Mouse (Mus musculus): ENCODE measurements around the gene Kif17. TPM values are rescaled to one million over a fixed set of nuclear protein-coding genes. Genes with fewer than 3 reads are reported as not detected.
A peak's percentile ranks its signal among the peaks of the same experiment; 100 is the strongest.

Gene Kif17
- total and polyA plus RNA-seq, 3 experiments = 0.16 TPM; not detected in 1

DNA sequence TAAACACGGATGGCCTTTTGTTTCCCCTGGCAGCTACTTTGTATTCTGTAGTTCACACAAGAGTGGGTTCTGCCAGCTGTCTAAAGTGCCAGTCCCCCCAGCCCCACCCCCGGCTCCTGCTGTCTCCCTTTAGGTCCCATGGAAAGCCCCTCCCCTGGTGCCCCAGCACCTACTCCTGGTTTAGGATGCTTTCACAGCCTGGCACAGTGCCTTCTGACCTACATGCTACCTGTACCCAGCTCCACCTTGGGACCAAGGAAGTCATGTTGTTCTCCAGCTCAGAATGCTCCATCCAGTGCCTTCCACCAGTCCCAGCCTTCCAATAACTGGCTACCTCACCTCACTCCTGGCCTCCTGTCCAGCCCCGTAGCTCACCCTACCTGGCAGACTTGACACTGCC lies 56.8 kb downstream of the Kif17 start:
- H3K4me3 ChIP-seq (ENCODE audit: low read depth, low read length) = no peak overlapping the region
- H3K4me1 ChIP-seq (ENCODE audit: insufficient read depth, low read depth, low read length) = peaks cover 45% of the 10 kb centered on the region
- H3K36me3 ChIP-seq (replicated peaks) = peaks cover 69% of the 10 kb centered on the region
- DNase-seq (ENCODE audit: low spot score) (no peak), ATAC-seq (ENCODE audit: extremely low read depth, insufficient number of reproducible peaks, low FRiP score, poor library complexity, severe bottlenecking) (no peak)
- no peak for TF ChIP-seq POLR2AphosphoS5 (IDR thresholded peaks at IDR 0.05; ENCODE audit: insufficient replicate concordance, low read depth, low read length)
- no peak for TF ChIP-seq TAL1 (conservative IDR thresholded peaks at IDR 0.05; ENCODE audit: low read depth, low read length)
- TF ChIP-seq GATA2 (IDR thresholded peaks at IDR 0.05; ENCODE audit: borderline replicate concordance, low read depth, low read length) = no peak
- TF ChIP-seq CTCF (IDR thresholded peaks at IDR 0.05; ENCODE audit: low read depth, low read length) = no peak
- TF ChIP-seq GATA1 (IDR thresholded peaks at IDR 0.05; ENCODE audit: borderline replicate concordance, low read length) = no peak
- H3K9me3 ChIP-seq (replicated peaks) = no peaks in the 10 kb centered on the region
- H3K27me3 ChIP-seq (ENCODE audit: insufficient read depth, low read length) = no peaks in the 10 kb centered on the region

DNA sequence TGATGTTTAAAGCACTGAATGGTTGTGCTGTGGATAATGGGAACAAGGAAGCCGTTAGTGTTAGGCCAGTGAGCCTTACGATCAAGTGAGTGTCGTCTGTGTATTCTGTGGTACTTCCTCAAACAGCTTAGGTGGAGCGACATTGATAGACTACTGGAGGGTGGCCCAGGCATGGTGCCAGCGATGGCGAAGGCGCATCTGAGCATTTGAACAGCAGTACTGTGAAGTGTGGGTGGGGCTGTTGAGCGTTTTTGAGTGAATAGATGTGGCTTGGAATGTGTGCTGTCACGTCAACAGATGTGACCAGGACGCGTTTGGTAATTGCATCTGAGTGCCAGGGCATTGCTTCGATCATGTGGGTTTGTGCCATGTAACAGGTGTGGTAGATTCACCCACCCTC lies 57.5 kb downstream of the Kif17 start:
- Histone ChIP-seq H3K9me3 (replicated peaks) (no peaks in the 10 kb centered on the region), H3K4me1 (ENCODE audit: insufficient read depth, low read depth, low read length) (peaks cover 41% of the 10 kb centered on the region), H3K4me3 (ENCODE audit: low read depth, low read length) (no peak overlapping the region), H3K36me3 (replicated peaks) (peaks cover 72% of the 10 kb centered on the region), H3K27me3 (ENCODE audit: insufficient read depth, low read length) (no peaks in the 10 kb centered on the region)
- peak; percentile 39 for DNase-seq (ENCODE audit: low spot score)
- no peak for ATAC-seq (ENCODE audit: extremely low read depth, insufficient number of reproducible peaks, low FRiP score, poor library complexity, severe bottlenecking)
- TF ChIP-seq GATA2 (IDR thresholded peaks at IDR 0.05; ENCODE audit: borderline replicate concordance, low read depth, low read length) = no peak
- TF ChIP-seq TAL1 (conservative IDR thresholded peaks at IDR 0.05; ENCODE audit: low read depth, low read length) = no peak
- TF ChIP-seq POLR2AphosphoS5 (IDR thresholded peaks at IDR 0.05; ENCODE audit: insufficient replicate concordance, low read depth, low read length) = no peak
- no peak for TF ChIP-seq GATA1 (IDR thresholded peaks at IDR 0.05; ENCODE audit: borderline replicate concordance, low read length)
- TF ChIP-seq CTCF (IDR thresholded peaks at IDR 0.05; ENCODE audit: low read depth, low read length) = no peak

DNA sequence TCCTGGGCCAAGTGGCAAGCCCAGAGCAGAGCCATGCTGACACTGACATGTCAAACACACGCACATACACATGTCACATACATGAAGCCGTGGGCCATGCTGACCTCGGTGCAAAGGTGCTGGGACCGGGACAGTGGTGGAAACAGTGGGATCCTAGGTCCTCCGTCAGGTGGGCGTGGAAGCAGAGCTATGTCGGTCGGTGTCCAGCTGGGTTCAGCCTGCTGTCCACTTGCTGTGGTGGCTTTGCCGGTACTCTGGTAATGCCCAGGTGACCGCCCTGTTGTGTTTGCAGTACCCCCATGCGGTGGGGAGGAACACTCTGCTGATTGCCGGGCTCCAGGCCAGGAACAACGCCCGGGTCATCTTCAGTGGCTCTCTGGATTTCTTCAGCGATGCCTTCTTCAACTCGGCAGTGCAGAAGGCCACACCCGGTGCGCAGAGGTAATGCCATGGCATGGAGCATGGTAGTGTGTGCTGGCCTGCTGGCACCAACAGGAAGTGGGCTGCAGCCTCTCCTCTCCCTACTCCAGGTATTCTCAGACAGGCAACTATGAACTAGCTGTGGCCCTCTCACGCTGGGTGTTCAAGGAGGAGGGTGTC lies 60.2 kb downstream of the Kif17 start:
- no peak for TF ChIP-seq TAL1 (conservative IDR thresholded peaks at IDR 0.05; ENCODE audit: low read depth, low read length)
- no peak overlapping the region for H3K4me3 ChIP-seq (ENCODE audit: low read depth, low read length)
- DNase-seq (ENCODE audit: low spot score) (no peak), ATAC-seq (ENCODE audit: extremely low read depth, insufficient number of reproducible peaks, low FRiP score, poor library complexity, severe bottlenecking) (no peak)
- H3K9me3 ChIP-seq (replicated peaks) = no peaks in the 10 kb centered on the region
- H3K4me1 ChIP-seq (ENCODE audit: insufficient read depth, low read depth, low read length) = peaks cover 25% of the 10 kb centered on the region
- H3K36me3 ChIP-seq (replicated peaks) = peaks cover 95% of the 10 kb centered on the region
- H3K27me3 ChIP-seq (ENCODE audit: insufficient read depth, low read length) = no peaks in the 10 kb centered on the region

DNA sequence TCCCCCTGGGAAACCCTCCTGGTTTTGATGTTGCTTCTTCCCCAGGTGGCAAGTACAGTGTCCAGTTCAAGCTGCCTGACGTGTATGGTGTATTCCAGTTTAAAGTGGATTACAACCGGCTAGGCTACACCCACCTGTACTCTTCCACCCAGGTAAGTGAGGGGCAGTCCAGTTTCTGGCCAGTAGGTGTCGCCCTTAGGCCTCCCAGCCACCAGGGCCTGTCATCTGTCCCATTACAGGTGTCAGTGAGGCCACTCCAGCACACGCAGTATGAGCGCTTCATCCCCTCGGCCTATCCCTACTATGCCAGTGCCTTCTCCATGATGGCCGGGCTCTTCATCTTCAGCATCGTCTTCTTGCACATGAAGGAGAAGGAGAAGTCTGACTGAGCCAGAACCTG lies 61.4 kb downstream of the Kif17 start:
- Histone ChIP-seq H3K9me3 (replicated peaks) (no peaks in the 10 kb centered on the region), H3K4me3 (ENCODE audit: low read depth, low read length) (no peak overlapping the region), H3K27me3 (ENCODE audit: insufficient read depth, low read length) (no peaks in the 10 kb centered on the region), H3K36me3 (replicated peaks) (peaks cover 97% of the 10 kb centered on the region), H3K4me1 (ENCODE audit: insufficient read depth, low read depth, low read length) (peaks cover 15% of the 10 kb centered on the region)
- DNase-seq (ENCODE audit: low spot score) (peak; percentile 51), ATAC-seq (ENCODE audit: extremely low read depth, insufficient number of reproducible peaks, low FRiP score, poor library complexity, severe bottlenecking) (peak; percentile 42; the same call in 1 of the 2 replicates)
- TF ChIP-seq GATA2 (IDR thresholded peaks at IDR 0.05; ENCODE audit: borderline replicate concordance, low read depth, low read length) (no peak), POLR2AphosphoS5 (IDR thresholded peaks at IDR 0.05; ENCODE audit: insufficient replicate concordance, low read depth, low read length) (no peak), CTCF (IDR thresholded peaks at IDR 0.05; ENCODE audit: low read depth, low read length) (peak; percentile 90), GATA1 (IDR thresholded peaks at IDR 0.05; ENCODE audit: borderline replicate concordance, low read length) (no peak)

DNA sequence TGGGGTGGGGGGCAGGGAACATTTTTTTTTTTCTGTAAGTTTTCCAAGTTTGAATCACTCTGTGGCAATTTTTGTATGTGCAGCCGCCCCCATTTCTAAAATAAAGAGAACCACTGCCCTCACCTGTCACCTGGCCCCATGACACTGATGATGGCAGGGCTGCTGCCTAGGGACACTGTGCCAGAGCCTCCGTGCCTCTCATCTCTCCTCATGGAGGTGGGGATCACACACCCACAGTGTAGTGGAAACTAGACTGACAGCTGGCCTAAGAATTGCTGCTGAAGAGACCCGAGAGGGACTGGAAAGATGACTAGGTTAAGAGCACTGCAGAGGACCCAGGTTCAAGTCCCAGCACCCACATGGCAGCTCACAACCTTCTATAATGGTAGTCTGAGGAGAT lies 61.9 kb downstream of the Kif17 start:
- Histone ChIP-seq H3K4me3 (ENCODE audit: low read depth, low read length) (no peak overlapping the region), H3K4me1 (ENCODE audit: insufficient read depth, low read depth, low read length) (peaks cover 10% of the 10 kb centered on the region), H3K27me3 (ENCODE audit: insufficient read depth, low read length) (no peaks in the 10 kb centered on the region), H3K36me3 (replicated peaks) (peaks cover 96% of the 10 kb centered on the region), H3K9me3 (replicated peaks) (no peaks in the 10 kb centered on the region)
- DNase-seq (ENCODE audit: low spot score) (no peak), ATAC-seq (ENCODE audit: extremely low read depth, insufficient number of reproducible peaks, low FRiP score, poor library complexity, severe bottlenecking) (no peak)
- no peak for TF ChIP-seq POLR2AphosphoS5 (IDR thresholded peaks at IDR 0.05; ENCODE audit: insufficient replicate concordance, low read depth, low read length)

DNA sequence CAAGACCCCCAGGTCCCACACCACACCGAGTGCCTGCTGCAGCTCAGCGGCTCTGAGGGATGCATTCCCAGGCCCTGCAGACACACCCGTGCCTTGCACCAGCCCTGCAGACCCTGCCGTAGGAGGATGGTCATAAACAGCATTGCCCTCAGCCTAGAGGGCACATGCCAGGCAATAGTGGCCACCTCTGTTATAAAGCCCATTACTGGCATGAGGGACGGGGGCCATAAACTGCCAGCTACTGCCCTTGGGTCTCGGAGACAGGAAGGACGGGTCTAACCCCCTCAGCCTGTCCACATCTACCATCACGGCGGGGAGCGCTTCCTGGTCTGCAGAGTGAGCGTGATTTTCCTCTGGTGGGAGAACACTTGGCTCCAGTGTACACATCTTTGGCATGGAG lies 62.8 kb downstream of the Kif17 start:
- Histone ChIP-seq H3K9me3 (replicated peaks) (no peaks in the 10 kb centered on the region), H3K4me1 (ENCODE audit: insufficient read depth, low read depth, low read length) (peaks cover 1% of the 10 kb centered on the region; the same call in 1 of the 2 replicates), H3K36me3 (replicated peaks) (peaks cover 96% of the 10 kb centered on the region), H3K4me3 (ENCODE audit: low read depth, low read length) (no peak overlapping the region), H3K27me3 (ENCODE audit: insufficient read depth, low read length) (no peaks in the 10 kb centered on the region)
- DNase-seq (ENCODE audit: low spot score) (no peak), ATAC-seq (ENCODE audit: extremely low read depth, insufficient number of reproducible peaks, low FRiP score, poor library complexity, severe bottlenecking) (no peak)
- TF ChIP-seq TAL1 (conservative IDR thresholded peaks at IDR 0.05; ENCODE audit: low read depth, low read length) (no peak), POLR2AphosphoS5 (IDR thresholded peaks at IDR 0.05; ENCODE audit: insufficient replicate concordance, low read depth, low read length) (no peak), CTCF (IDR thresholded peaks at IDR 0.05; ENCODE audit: low read depth, low read length) (no peak), GATA2 (IDR thresholded peaks at IDR 0.05; ENCODE audit: borderline replicate concordance, low read depth, low read length) (no peak), GATA1 (IDR thresholded peaks at IDR 0.05; ENCODE audit: borderline replicate concordance, low read length) (no peak)

DNA sequence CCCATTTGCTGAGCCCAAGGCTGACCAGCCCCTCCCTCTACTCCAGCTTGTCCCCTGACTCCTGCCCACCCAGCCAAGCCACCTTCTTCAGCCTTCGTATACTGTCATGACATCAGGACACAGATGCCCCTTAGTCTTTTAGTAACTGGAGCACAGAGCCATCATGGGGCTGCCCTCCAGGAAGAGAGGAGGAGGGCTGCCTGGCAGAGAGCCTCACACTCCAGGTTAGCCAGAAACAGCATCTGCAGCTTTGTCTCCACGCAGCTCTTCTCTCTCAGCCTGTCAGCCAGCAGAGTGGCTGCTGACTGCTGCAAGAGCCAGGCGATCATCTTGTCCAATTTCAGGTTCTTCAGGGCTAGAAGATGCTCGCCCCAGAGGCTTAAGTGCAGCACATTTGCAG lies 63.6 kb downstream of the Kif17 start:
- DNase-seq (ENCODE audit: low spot score) (no peak), ATAC-seq (ENCODE audit: extremely low read depth, insufficient number of reproducible peaks, low FRiP score, poor library complexity, severe bottlenecking) (no peak)
- Histone ChIP-seq H3K4me1 (ENCODE audit: insufficient read depth, low read depth, low read length) (peaks cover 3% of the 10 kb centered on the region; the same call in 1 of the 2 replicates), H3K36me3 (replicated peaks) (peaks cover 92% of the 10 kb centered on the region), H3K27me3 (ENCODE audit: insufficient read depth, low read length) (no peaks in the 10 kb centered on the region), H3K4me3 (ENCODE audit: low read depth, low read length) (no peak overlapping the region), H3K9me3 (replicated peaks) (no peaks in the 10 kb centered on the region)
- no peak for TF ChIP-seq POLR2AphosphoS5 (IDR thresholded peaks at IDR 0.05; ENCODE audit: insufficient replicate concordance, low read depth, low read length)
- no peak for TF ChIP-seq GATA1 (IDR thresholded peaks at IDR 0.05; ENCODE audit: borderline replicate concordance, low read length)
- TF ChIP-seq CTCF (IDR thresholded peaks at IDR 0.05; ENCODE audit: low read depth, low read length) = no peak
- no peak for TF ChIP-seq TAL1 (conservative IDR thresholded peaks at IDR 0.05; ENCODE audit: low read depth, low read length)
